Mouse (Mus musculus) heart, embryonic 11.5 days (tissue): ENCODE measurements around the gene Ckmt2. TPM values are rescaled to one million over a fixed set of nuclear protein-coding genes. Genes with fewer than 3 reads are reported as not detected.

Source experiments
- ATAC-seq: fragments of 200-750 bp; cut with Nextera tagmentation; replicated peaks from 2 replicates; pipeline ENCODE4 v1.8.0; 2017; ENCODE audit warnings: moderate library complexity; ENCODE audit not compliant: insufficient number of reproducible peaks, low FRiP score, low TSS enrichment
- H3K27ac ChIP-seq: fragments of 300-500 bp; sonication (generic); 2 replicates; pipeline ENCODE4 v1.5.1; 2014; ENCODE audit warnings: mild to moderate bottlenecking, low read depth, low read length
- H3K27me3 ChIP-seq: fragments of 300-500 bp; sonication (generic); 2 replicates; pipeline ENCODE4 v1.6.1; 2014; ENCODE audit warnings: mild to moderate bottlenecking, low read length, mixed read lengths; ENCODE audit not compliant: control insufficient read depth, insufficient read depth
- H3K36me3 ChIP-seq: fragments of 300-500 bp; sonication (generic); 2 replicates; pipeline ENCODE4 v1.6.1; 2014; ENCODE audit warnings: mild to moderate bottlenecking, low read length, moderate library complexity, mixed read lengths; ENCODE audit not compliant: control insufficient read depth, insufficient read depth
- H3K4me1 ChIP-seq: fragments of 300-500 bp; sonication (generic); 2 replicates; pipeline ENCODE4 v1.6.1; 2014; ENCODE audit warnings: low read length; ENCODE audit not compliant: control insufficient read depth, insufficient read depth
- H3K4me2 ChIP-seq: fragments of 300-500 bp; sonication (generic); 2 replicates; pipeline ENCODE4 v1.6.1; 2014; ENCODE audit warnings: mild to moderate bottlenecking, moderate library complexity
- H3K4me3 ChIP-seq: fragments of 300-500 bp; sonication (generic); 2 replicates; pipeline ENCODE4 v1.5.1; 2014; ENCODE audit warnings: low read depth, low read length
- H3K9ac ChIP-seq: fragments of 300-500 bp; sonication (generic); 2 replicates; pipeline ENCODE4 v1.6.1; 2014; ENCODE audit warnings: mild to moderate bottlenecking, low read depth, low read length, moderate library complexity
- H3K9me3 ChIP-seq: fragments of 300-500 bp; sonication (generic); replicated peaks from 2 replicates; pipeline ENCODE4 v1.6.1; 2016; ENCODE audit warnings: low read length; ENCODE audit not compliant: control insufficient read depth
- WGBS: fragments of 180-500 bp; shearing (Covaris S2); extraction: QIAGEN DNeasy Blood & Tissue Kit; methylation state at CpG from one replicate; pipeline ENCODE4 v1.1.7; 2014; ENCODE audit not compliant: insufficient replicate concordance; 5-methylcytosine and 5-hydroxymethylcytosine counted together
- polyA plus RNA-seq: library from polyadenylated mRNA; unstranded; fragments of >200 nt; fragmentation: Nextera tagmentation; extraction: Ambion mirVana; gene quantifications from 2 replicates; pipeline ENCODE4 v1.2.1, GENCODE M21; 2014

Gene Ckmt2
- polyA plus RNA-seq, 1 experiment from 2014 or later: 9.4 TPM

GRCm38 (mm10) chr13:91877996-91878395 lies 1.3 kb upstream of the Ckmt2 start:
- Histone ChIP-seq H3K9me3 (no peaks in the 10 kb centered on the region), H3K9ac (no peak overlapping the region), H3K4me3 (no peak overlapping the region), H3K4me2 (no peak overlapping the region; the same call in 1 of the 2 replicates), H3K36me3 (no peaks in the 10 kb centered on the region), H3K27me3 (no peaks in the 10 kb centered on the region), H3K27ac (peak overlapping the region; percentile 86), H3K4me1 (peaks cover 27% of the 10 kb centered on the region)
- 75% methylated on average over 3 of the region's 3 CpGs for WGBS
- no peak for ATAC-seq

- Histone ChIP-seq H3K27me3 (no peaks in the 10 kb centered on the region), H3K27ac (peak overlapping the region; percentile 86), H3K9ac (no peak overlapping the region), H3K36me3 (no peaks in the 10 kb centered on the region), H3K4me2 (peak overlapping the region; percentile 9; the same call in 1 of the 2 replicates), H3K4me1 (peaks cover 27% of the 10 kb centered on the region), H3K4me3 (no peak overlapping the region), H3K9me3 (no peaks in the 10 kb centered on the region)
- no peak for ATAC-seq
- 48% methylated on average over 10 of the region's 10 CpGs for WGBS
Measured at GRCm38 (mm10) chr13:91877350-91877749, 665 bp upstream of the Ckmt2 start.

- ATAC-seq: no peak
- H3K4me2 ChIP-seq: no peak overlapping the region
- peaks cover 27% of the 10 kb centered on the region for H3K4me1 ChIP-seq
- WGBS: 46% methylated on average over 2 of the region's 2 CpGs
- H3K4me3 ChIP-seq: no peak overlapping the region
- no peaks in the 10 kb centered on the region for H3K27me3 ChIP-seq
- no peaks in the 10 kb centered on the region for H3K9me3 ChIP-seq
- peak overlapping the region; percentile 24; the same call in 1 of the 2 replicates for H3K27ac ChIP-seq
- H3K9ac ChIP-seq: no peak overlapping the region
- no peaks in the 10 kb centered on the region for H3K36me3 ChIP-seq
Measured at GRCm38 (mm10) chr13:91875581-91875980, 1.1 kb downstream of the Ckmt2 start.

GRCm38 (mm10) chr13:91874565-91874964 lies 2.1 kb downstream of the Ckmt2 start:
- H3K9ac ChIP-seq: no peak overlapping the region
- no peaks in the 10 kb centered on the region for H3K9me3 ChIP-seq
- H3K27me3 ChIP-seq: no peaks in the 10 kb centered on the region
- H3K4me1 ChIP-seq: peaks cover 27% of the 10 kb centered on the region
- no peaks in the 10 kb centered on the region for H3K36me3 ChIP-seq
- no peak overlapping the region for H3K4me2 ChIP-seq
- 70% methylated on average over 7 of the region's 7 CpGs for WGBS
- no peak overlapping the region for H3K4me3 ChIP-seq
- no peak for ATAC-seq
- peak overlapping the region; percentile 72; the same call in 1 of the 2 replicates for H3K27ac ChIP-seq

GRCm38 (mm10) chr13:91873734-91874329 lies 2.9 kb downstream of the Ckmt2 start:
- Histone ChIP-seq H3K36me3 (no peaks in the 10 kb centered on the region), H3K4me2 (no peak overlapping the region), H3K9ac (no peak overlapping the region), H3K27ac (peak overlapping the region; percentile 72), H3K4me1 (peaks cover 27% of the 10 kb centered on the region), H3K4me3 (no peak overlapping the region), H3K9me3 (no peaks in the 10 kb centered on the region), H3K27me3 (no peaks in the 10 kb centered on the region)
- 55% methylated on average over 7 of the region's 7 CpGs for WGBS
- ATAC-seq: no peak

GRCm38 (mm10) chr13:91868577-91868976 lies 8.1 kb downstream of the Ckmt2 start:
- Histone ChIP-seq H3K4me1 (no peaks in the 10 kb centered on the region; the same call in 1 of the 2 replicates), H3K36me3 (no peaks in the 10 kb centered on the region), H3K27me3 (no peaks in the 10 kb centered on the region), H3K27ac (no peak overlapping the region), H3K4me3 (no peak overlapping the region), H3K9ac (no peak overlapping the region), H3K4me2 (no peak overlapping the region), H3K9me3 (no peaks in the 10 kb centered on the region; the same call in 1 of the 2 replicates)
- no peak for ATAC-seq
- 92% methylated on average over 1 of the region's 1 CpGs for WGBS

GRCm38 (mm10) chr13:91858835-91859234 lies 17.9 kb downstream of the Ckmt2 start:
- Histone ChIP-seq H3K27me3 (no peaks in the 10 kb centered on the region), H3K4me3 (no peak overlapping the region), H3K9ac (no peak overlapping the region), H3K9me3 (no peaks in the 10 kb centered on the region), H3K27ac (no peak overlapping the region), H3K36me3 (no peaks in the 10 kb centered on the region), H3K4me1 (no peaks in the 10 kb centered on the region), H3K4me2 (no peak overlapping the region)
- WGBS: 75% methylated on average over 7 of the region's 7 CpGs
- ATAC-seq: no peak

- Histone ChIP-seq H3K9me3 (no peaks in the 10 kb centered on the region), H3K36me3 (no peaks in the 10 kb centered on the region), H3K4me2 (no peak overlapping the region), H3K4me1 (no peaks in the 10 kb centered on the region), H3K27ac (no peak overlapping the region), H3K4me3 (no peak overlapping the region), H3K9ac (no peak overlapping the region), H3K27me3 (no peaks in the 10 kb centered on the region)
- no peak for ATAC-seq
- WGBS: 63% methylated on average over 8 of the region's 8 CpGs
Measured at GRCm38 (mm10) chr13:91857427-91857826, 19.3 kb downstream of the Ckmt2 start.

- H3K27ac ChIP-seq: no peak overlapping the region
- no peak overlapping the region for H3K4me2 ChIP-seq
- no peak overlapping the region for H3K9ac ChIP-seq
- no peaks in the 10 kb centered on the region for H3K36me3 ChIP-seq
- no peak for ATAC-seq
- no peaks in the 10 kb centered on the region for H3K27me3 ChIP-seq
- 81% methylated on average over 3 of the region's 3 CpGs for WGBS
- no peaks in the 10 kb centered on the region for H3K4me1 ChIP-seq
- H3K9me3 ChIP-seq: no peaks in the 10 kb centered on the region
- no peak overlapping the region for H3K4me3 ChIP-seq
Measured at GRCm38 (mm10) chr13:91854412-91854811, 22.3 kb downstream of the Ckmt2 start.
